Mouse (Mus musculus): Measurements from ENCODE around the gene Slc12a1. TPM values are rescaled to one million over a fixed set of nuclear protein-coding genes. Genes with fewer than 3 reads are reported as not detected.
"Not testable (repeated sequence)": the region's sequence is repeated elsewhere in the genome, so short reads cannot be mapped to it uniquely, and the experiment has no call there.

Slc12a1 gene
- polyA plus RNA-seq (2015; fragmentation: Nextera tagmentation; extraction: Ambion mirVana), result not detected in 2 replicates

GRCm38 (mm10) chr2:125152388-125152787 lies at the start of gene Slc12a1:
Gene Slc12a1 (plus strand): TSS chr2:125152505.
- H3K4me3 ChIP-seq (replicated peaks), result no peak within 1 kb of the TSS
- H3K27ac ChIP-seq, result no peak within 1 kb of the TSS
- H3K36me3 ChIP-seq, result no peaks in the 10 kb centered on the region
- no peak within 1 kb of the TSS for H3K9ac ChIP-seq
- H3K4me2 ChIP-seq, result no peak within 1 kb of the TSS
- no peak for ATAC-seq (ENCODE audit: insufficient read depth, low FRiP score, low read depth)
- H3K9me3 ChIP-seq, result no peaks in the 10 kb centered on the region
- 83% methylated on average over 6 of the region's 6 CpGs for WGBS
- no peaks in the 10 kb centered on the region for H3K4me1 ChIP-seq
- H3K27me3 ChIP-seq (replicated peaks), result no peaks in the 10 kb centered on the region

- not testable (repeated sequence) for H3K27me3 ChIP-seq (replicated peaks); H3K9me3 ChIP-seq; H3K9ac ChIP-seq; H3K4me1 ChIP-seq; H3K4me3 ChIP-seq (replicated peaks); ATAC-seq (ENCODE audit: insufficient read depth, low FRiP score, low read depth); H3K4me2 ChIP-seq; H3K27ac ChIP-seq
- H3K36me3 ChIP-seq, result peaks cover 28% of the 10 kb centered on the region
- WGBS, result 96% methylated on average over 13 of the region's 13 CpGs
These were observed 47.8 kb upstream of the Slc12a1 start for GRCm38 (mm10) chr2:125104491-125104890.

- H3K36me3 ChIP-seq, result peaks cover 25% of the 10 kb centered on the region
- H3K4me1 ChIP-seq; H3K4me3 ChIP-seq (replicated peaks); ATAC-seq (ENCODE audit: insufficient read depth, low FRiP score, low read depth); H3K27me3 ChIP-seq (replicated peaks); H3K4me2 ChIP-seq; H3K27ac ChIP-seq; H3K9ac ChIP-seq; H3K9me3 ChIP-seq: not testable (repeated sequence)
- 96% methylated on average over 4 of the region's 4 CpGs for WGBS
These were observed 45.8 kb upstream of the Slc12a1 start for GRCm38 (mm10) chr2:125106536-125106935.

- ATAC-seq (ENCODE audit: insufficient read depth, low FRiP score, low read depth), result no peak
- Histone ChIP-seq H3K4me1 (0 out of 2 replicates have a peak, but pooled peaks cover 7% of the 10 kb centered on the region), H3K27me3 (replicated peaks) (no peaks in the 10 kb centered on the region), H3K4me3 (replicated peaks) (no peak overlapping the region), H3K36me3 (no peaks in the 10 kb centered on the region), H3K27ac (no peak overlapping the region), H3K9ac (no peak overlapping the region), H3K9me3 (no peaks in the 10 kb centered on the region), H3K4me2 (no peak overlapping the region)
- WGBS, result 77% methylated on average over 6 of the region's 6 CpGs
These were observed 32.8 kb upstream of the Slc12a1 start for GRCm38 (mm10) chr2:125119381-125120110.

GRCm38 (mm10) chr2:125122288-125122623 lies 30.0 kb upstream of the Slc12a1 start:
- WGBS, result 7% methylated on average over 4 of the region's 4 CpGs
- peak overlapping the region; percentile 74 for H3K4me3 ChIP-seq (replicated peaks)
- ATAC-seq (ENCODE audit: insufficient read depth, low FRiP score, low read depth), result no peak
- peak overlapping the region; percentile 69 for H3K4me2 ChIP-seq
- peak overlapping the region; percentile 83; the same call in 1 of the 2 replicates for H3K9ac ChIP-seq
- H3K36me3 ChIP-seq, result no peaks in the 10 kb centered on the region
- H3K9me3 ChIP-seq, result no peaks in the 10 kb centered on the region
- H3K4me1 ChIP-seq, result 0 out of 2 replicates have a peak, but pooled peaks cover 7% of the 10 kb centered on the region
- H3K27me3 ChIP-seq (replicated peaks), result no peaks in the 10 kb centered on the region
- peak overlapping the region; percentile 88; the same call in 1 of the 2 replicates for H3K27ac ChIP-seq

GRCm38 (mm10) chr2:125122624-125123476 lies 29.5 kb upstream of the Slc12a1 start:
- ATAC-seq (ENCODE audit: insufficient read depth, low FRiP score, low read depth), result peak; percentile 72
- H3K4me2 ChIP-seq, result peak overlapping the region; percentile 69
- peak overlapping the region; percentile 88 for H3K27ac ChIP-seq
- peak overlapping the region; percentile 74 for H3K4me3 ChIP-seq (replicated peaks)
- H3K4me1 ChIP-seq, result 0 out of 2 replicates have a peak, but pooled peaks cover 7% of the 10 kb centered on the region
- H3K27me3 ChIP-seq (replicated peaks), result no peaks in the 10 kb centered on the region
- no peaks in the 10 kb centered on the region for H3K36me3 ChIP-seq
- WGBS, result under 1% methylated on average over 43 of the region's 59 CpGs
- peak overlapping the region; percentile 83 for H3K9ac ChIP-seq
- H3K9me3 ChIP-seq, result no peaks in the 10 kb centered on the region

GRCm38 (mm10) chr2:125123477-125123852 lies 28.8 kb upstream of the Slc12a1 start, which contains the start of gene Myef2:
Gene Myef2 (minus strand): TSS chr2:125123661.
- Histone ChIP-seq H3K4me2 (peak within 1 kb of the TSS; percentile 69), H3K9me3 (no peaks in the 10 kb centered on the region), H3K36me3 (no peaks in the 10 kb centered on the region), H3K27me3 (replicated peaks) (no peaks in the 10 kb centered on the region), H3K27ac (peak within 1 kb of the TSS; percentile 88), H3K9ac (peak within 1 kb of the TSS; percentile 83), H3K4me1 (0 out of 2 replicates have a peak, but pooled peaks cover 7% of the 10 kb centered on the region), H3K4me3 (replicated peaks) (peak within 1 kb of the TSS; percentile 74)
- peak; percentile 87 for ATAC-seq (ENCODE audit: insufficient read depth, low FRiP score, low read depth)
- 1% methylated on average over 34 of the region's 48 CpGs for WGBS

GRCm38 (mm10) chr2:125125824-125126223 lies 26.5 kb upstream of the Slc12a1 start:
- no peak for ATAC-seq (ENCODE audit: insufficient read depth, low FRiP score, low read depth)

GRCm38 (mm10) chr2:125126792-125127191 lies 25.5 kb upstream of the Slc12a1 start:
- ATAC-seq (ENCODE audit: insufficient read depth, low FRiP score, low read depth), result no peak
- Histone ChIP-seq H3K27me3 (replicated peaks) (no peaks in the 10 kb centered on the region), H3K9me3 (no peaks in the 10 kb centered on the region), H3K4me1 (0 out of 2 replicates have a peak, but pooled peaks cover 4% of the 10 kb centered on the region), H3K36me3 (no peaks in the 10 kb centered on the region), H3K27ac (no peak overlapping the region), H3K4me3 (replicated peaks) (no peak overlapping the region), H3K4me2 (no peak overlapping the region), H3K9ac (no peak overlapping the region)
- 73% methylated on average over 3 of the region's 3 CpGs for WGBS

More at GRCm38 (mm10) chr2:125125824-125126223, 26.5 kb upstream of the Slc12a1 start:
- 30% methylated on average over 4 of the region's 4 CpGs for WGBS
- Histone ChIP-seq H3K4me3 (replicated peaks) (no peak overlapping the region), H3K4me2 (no peak overlapping the region), H3K4me1 (0 out of 2 replicates have a peak, but pooled peaks cover 7% of the 10 kb centered on the region), H3K27me3 (replicated peaks) (no peaks in the 10 kb centered on the region), H3K9me3 (no peaks in the 10 kb centered on the region), H3K36me3 (no peaks in the 10 kb centered on the region), H3K9ac (no peak overlapping the region), H3K27ac (no peak overlapping the region)

- no peak overlapping the region for H3K4me3 ChIP-seq (replicated peaks)
- H3K36me3 ChIP-seq, result no peaks in the 10 kb centered on the region
- no peak for ATAC-seq (ENCODE audit: insufficient read depth, low FRiP score, low read depth)
- no peak overlapping the region for H3K9ac ChIP-seq
- peaks cover 12% of the 10 kb centered on the region for H3K4me1 ChIP-seq
- H3K27ac ChIP-seq, result no peak overlapping the region
- H3K4me2 ChIP-seq, result no peak overlapping the region
- no peaks in the 10 kb centered on the region for H3K27me3 ChIP-seq (replicated peaks)
- WGBS, result 45% methylated on average over 4 of the region's 4 CpGs
- H3K9me3 ChIP-seq, result no peaks in the 10 kb centered on the region
These were observed 18.2 kb upstream of the Slc12a1 start for GRCm38 (mm10) chr2:125134113-125134512.

GRCm38 (mm10) chr2:125135903-125136811 lies 16.1 kb upstream of the Slc12a1 start, which contains the start of gene Ctxn2:
Gene Ctxn2 (plus strand): TSS chr2:125136692.
- Histone ChIP-seq H3K4me3 (replicated peaks) (peak within 1 kb of the TSS; percentile 30), H3K36me3 (no peaks in the 10 kb centered on the region), H3K27ac (no peak within 1 kb of the TSS), H3K4me1 (peaks cover 12% of the 10 kb centered on the region), H3K27me3 (replicated peaks) (no peaks in the 10 kb centered on the region), H3K9ac (no peak within 1 kb of the TSS), H3K4me2 (peak within 1 kb of the TSS; percentile 58), H3K9me3 (no peaks in the 10 kb centered on the region)
- peak; percentile 56; the same call in 1 of the 2 replicates for ATAC-seq (ENCODE audit: insufficient read depth, low FRiP score, low read depth)
- WGBS, result 2% methylated on average over 39 of the region's 39 CpGs
